Mouse (Mus musculus): ENCODE results near the gene Nat8f6. TPM values are rescaled to one million over a fixed set of nuclear protein-coding genes. Genes with fewer than 3 reads are reported as not detected.
"Not testable (repeated sequence)": the region's sequence is repeated elsewhere in the genome, so short reads cannot be mapped to it uniquely, and the experiment has no call there.

Gene Nat8f6
- polyA plus RNA-seq, 1 experiment: 0.23 TPM

DNA sequence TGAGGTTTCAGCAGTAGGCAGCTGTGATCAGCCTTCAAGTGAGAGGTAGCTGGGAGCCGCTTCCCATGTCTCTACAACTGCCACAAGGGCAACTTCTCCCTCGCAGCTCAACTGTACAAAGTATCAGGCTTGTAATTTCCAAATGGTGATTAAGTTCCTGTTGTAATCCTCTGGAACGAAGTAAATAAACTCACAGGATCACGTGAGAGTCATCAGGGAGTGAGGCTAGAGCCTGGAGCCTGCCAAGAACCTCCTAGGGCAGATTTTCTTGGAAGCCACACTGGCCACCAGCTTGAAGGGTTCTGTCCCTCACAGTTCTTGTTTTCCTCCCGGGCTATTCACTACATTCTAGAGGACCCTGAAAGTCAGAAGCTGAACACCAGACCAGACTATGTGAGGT lies 17.6 kb downstream of the Nat8f6 start:
- H3K4me3 ChIP-seq (ENCODE audit: control insufficient read depth, low read depth, low read length); H3K27ac ChIP-seq (ENCODE audit: control insufficient read depth, insufficient read depth, low read depth, low read length); H3K27me3 ChIP-seq (ENCODE audit: control insufficient read depth, insufficient read depth, low read length); H3K36me3 ChIP-seq (ENCODE audit: control insufficient read depth, insufficient read depth, low read length); H3K4me1 ChIP-seq (ENCODE audit: control insufficient read depth, insufficient read depth, low read length): not testable (repeated sequence)

GRCm38 (mm10) chr6:85765532-85765931 lies 55.2 kb downstream of the Nat8f6 start, which contains the start of gene Nat8f3:
Gene Nat8f3, minus strand, starts transcription at chr6:85765754.
- not testable (repeated sequence) for H3K36me3 ChIP-seq (ENCODE audit: control insufficient read depth, insufficient read depth, low read length); H3K4me1 ChIP-seq (ENCODE audit: control insufficient read depth, insufficient read depth, low read length); H3K4me3 ChIP-seq (ENCODE audit: control insufficient read depth, low read depth, low read length); H3K27ac ChIP-seq (ENCODE audit: control insufficient read depth, insufficient read depth, low read depth, low read length); H3K27me3 ChIP-seq (ENCODE audit: control insufficient read depth, insufficient read depth, low read length)

DNA sequence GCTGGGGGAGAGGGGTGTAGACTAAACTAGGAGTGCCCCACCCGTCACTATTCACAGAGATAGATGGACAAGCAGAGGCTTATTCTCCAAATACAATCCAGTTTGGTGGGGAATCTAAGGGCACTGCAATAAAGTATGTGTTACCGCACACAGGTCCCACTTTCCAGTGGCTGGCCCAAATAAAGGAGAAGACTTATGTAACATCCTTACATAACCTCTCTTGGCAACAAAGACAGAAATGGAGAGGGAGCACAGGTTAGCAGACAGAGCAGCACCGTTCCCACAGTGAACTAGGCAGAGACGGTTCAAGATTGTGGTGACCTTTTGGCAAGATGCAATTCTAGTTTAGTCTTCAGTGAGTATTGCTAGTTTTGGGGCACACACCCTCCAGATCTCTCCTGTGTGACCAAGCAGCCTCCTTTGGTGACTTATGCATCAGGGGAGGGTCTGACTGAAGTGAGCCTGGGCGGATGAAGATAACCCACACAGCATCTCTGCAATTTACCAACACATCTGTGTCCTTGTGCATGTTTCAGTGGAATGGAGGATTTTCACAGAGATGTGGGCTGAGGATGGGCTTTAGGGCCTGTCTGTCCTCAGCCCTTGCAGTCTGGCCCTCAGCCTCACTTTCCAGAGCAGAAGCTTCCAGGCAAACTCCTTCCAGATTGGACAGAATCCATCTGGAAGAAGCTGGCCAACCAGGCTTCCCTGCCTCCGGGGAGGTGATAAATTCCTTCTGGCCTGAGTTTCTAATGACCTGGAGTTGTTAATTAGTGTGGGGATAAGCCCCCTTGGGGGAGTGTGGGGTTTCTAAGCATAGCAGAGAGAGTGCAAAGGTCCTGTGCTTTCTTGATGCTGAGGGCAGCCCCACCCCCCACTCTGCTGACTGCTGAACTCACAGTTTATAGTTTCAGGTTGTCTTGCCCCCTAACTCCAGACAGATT lies 57.4 kb downstream of the Nat8f6 start:
- not testable (repeated sequence) for H3K27ac ChIP-seq (ENCODE audit: control insufficient read depth, insufficient read depth, low read depth, low read length); H3K4me3 ChIP-seq (ENCODE audit: control insufficient read depth, low read depth, low read length); H3K4me1 ChIP-seq (ENCODE audit: control insufficient read depth, insufficient read depth, low read length); H3K27me3 ChIP-seq (ENCODE audit: control insufficient read depth, insufficient read depth, low read length); H3K36me3 ChIP-seq (ENCODE audit: control insufficient read depth, insufficient read depth, low read length)

DNA sequence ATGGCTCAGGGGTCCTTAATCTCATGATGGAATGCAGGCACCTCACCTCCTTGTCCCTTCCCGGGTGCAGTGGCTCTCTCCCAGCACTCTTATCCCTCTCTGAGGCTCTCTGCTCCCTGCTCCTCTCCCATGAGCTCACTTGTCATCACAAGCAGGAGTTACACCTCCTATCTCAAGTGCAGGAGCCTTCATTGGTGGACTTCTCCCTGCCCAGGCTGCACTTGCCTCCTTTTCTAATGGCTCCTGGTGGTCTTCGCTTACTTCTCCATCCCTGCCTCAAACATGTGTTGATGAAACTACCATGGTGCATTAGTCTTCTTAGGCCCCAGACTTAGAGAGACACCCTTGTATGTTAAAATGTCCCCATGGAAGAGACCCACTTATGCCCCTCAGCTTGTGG lies 58.1 kb downstream of the Nat8f6 start:
- H3K4me1 ChIP-seq (ENCODE audit: control insufficient read depth, insufficient read depth, low read length); H3K4me3 ChIP-seq (ENCODE audit: control insufficient read depth, low read depth, low read length); H3K27me3 ChIP-seq (ENCODE audit: control insufficient read depth, insufficient read depth, low read length); H3K36me3 ChIP-seq (ENCODE audit: control insufficient read depth, insufficient read depth, low read length); H3K27ac ChIP-seq (ENCODE audit: control insufficient read depth, insufficient read depth, low read depth, low read length): not testable (repeated sequence)

Other genes with a start within 250 kb of the Nat8f6 start
- gene Alms1, start 233.4 kb downstream of the Nat8f6 start, polyA plus RNA-seq (2012; rRNA removed): 11.6 and 13.5 TPM in 2 replicates
- 0.09 and 0.37 TPM in 2 replicates for gene Nat8f7, start 107.7 kb downstream of the Nat8f6 start, polyA plus RNA-seq (2012; rRNA removed)
- gene Nat8f3, start 55.2 kb downstream of the Nat8f6 start, polyA plus RNA-seq (2012; rRNA removed): 0.35 and 0.47 TPM in 2 replicates
- gene Nat8f5, start within 50 bp of the Nat8f6 start, polyA plus RNA-seq (2012; rRNA removed): 1.3 and 2.9 TPM in 2 replicates
- 10.4 and 10.7 TPM in 2 replicates for gene Nat8, start 11.1 kb upstream of the Nat8f6 start, polyA plus RNA-seq (2012; rRNA removed)
- 0.22 and 0.23 TPM in 2 replicates for gene Nat8f2, start 48.2 kb upstream of the Nat8f6 start, polyA plus RNA-seq (2012; rRNA removed)
- 27.6 and 45.1 TPM in 2 replicates for gene Nat8f4, start 83.9 kb upstream of the Nat8f6 start, polyA plus RNA-seq (2012; rRNA removed)
- gene Tprkb, start 90.9 kb upstream of the Nat8f6 start, polyA plus RNA-seq (2012; rRNA removed): 10.8 and 11.1 TPM in 2 replicates
- gene Nat8f1, start 94.7 kb upstream of the Nat8f6 start, polyA plus RNA-seq (2012; rRNA removed): 6.1 and 7.6 TPM in 2 replicates
- 12.2 and 15.7 TPM in 2 replicates for gene Dusp11, start 140.7 kb upstream of the Nat8f6 start, polyA plus RNA-seq (2012; rRNA removed)
- gene Figla, start 195.2 kb upstream of the Nat8f6 start, polyA plus RNA-seq (2012; rRNA removed): 0.99 and 1.6 TPM in 2 replicates
- 1.6 and 1.7 TPM in 2 replicates for gene Add2, start 207.7 kb upstream of the Nat8f6 start, polyA plus RNA-seq (2012; rRNA removed)

All from testis, adult 2 months (tissue).